Mouse (Mus musculus) midbrain, embryonic 13.5 days (tissue): ENCODE data around the gene Pdlim5. TPM values are rescaled to one million over a fixed set of nuclear protein-coding genes. Genes with fewer than 3 reads are reported as not detected.

ENCODE experiments used
- ATAC-seq: fragments of 200-750 bp; cut with Nextera tagmentation; 2 replicates; pipeline ENCODE4 v1.8.0; 2017; ENCODE audit warnings: mild to moderate bottlenecking, moderate TSS enrichment, moderate library complexity
- H3K27ac ChIP-seq: fragments of 300-500 bp; sonication (generic); 2 replicates; pipeline ENCODE4 v1.5.1; 2015; ENCODE audit warnings: inconsistent platforms, mild to moderate bottlenecking, moderate library complexity
- H3K27me3 ChIP-seq: fragments of 300-500 bp; sonication (generic); 2 replicates; pipeline ENCODE4 v1.6.1; 2015; ENCODE audit warnings: mild to moderate bottlenecking, inconsistent platforms
- H3K36me3 ChIP-seq: fragments of 300-500 bp; sonication (generic); 2 replicates; pipeline ENCODE4 v1.6.1; 2015; ENCODE audit warnings: mild to moderate bottlenecking, inconsistent platforms
- H3K4me1 ChIP-seq: fragments of 300-500 bp; sonication (generic); replicated peaks from 2 replicates; pipeline ENCODE4 v1.6.1; 2015; ENCODE audit warnings: inconsistent platforms
- H3K4me2 ChIP-seq: fragments of 300-500 bp; sonication (generic); replicated peaks from 2 replicates; pipeline ENCODE4 v1.6.1; 2015; ENCODE audit warnings: moderate library complexity, mild to moderate bottlenecking, inconsistent platforms
- H3K4me3 ChIP-seq: fragments of 300-500 bp; sonication (generic); replicated peaks from 2 replicates; pipeline ENCODE4 v1.5.1; 2015; ENCODE audit warnings: mild to moderate bottlenecking, inconsistent platforms
- H3K9ac ChIP-seq: fragments of 300-500 bp; sonication (generic); replicated peaks from 2 replicates; pipeline ENCODE4 v1.6.1; 2015; ENCODE audit warnings: mild to moderate bottlenecking, inconsistent platforms
- H3K9me3 ChIP-seq: fragments of 300-500 bp; sonication (generic); 2 replicates; pipeline ENCODE4 v1.6.1; 2016; ENCODE audit warnings: mild to moderate bottlenecking, inconsistent platforms
- WGBS: fragments of 180-500 bp; shearing (Covaris S2); methylation state at CpG from one replicate; pipeline ENCODE4 v1.1.7; 2015; 5-methylcytosine and 5-hydroxymethylcytosine counted together
- polyA plus RNA-seq: library from polyadenylated mRNA; unstranded; fragments of >200 nt; fragmentation: Nextera tagmentation; extraction: Ambion mirVana; gene quantifications from 2 replicates; pipeline ENCODE4 v1.2.1, GENCODE M21; 2015

Pdlim5 gene
- polyA plus RNA-seq, 1 experiment from 2014 or later: 11.6 TPM

DNA sequence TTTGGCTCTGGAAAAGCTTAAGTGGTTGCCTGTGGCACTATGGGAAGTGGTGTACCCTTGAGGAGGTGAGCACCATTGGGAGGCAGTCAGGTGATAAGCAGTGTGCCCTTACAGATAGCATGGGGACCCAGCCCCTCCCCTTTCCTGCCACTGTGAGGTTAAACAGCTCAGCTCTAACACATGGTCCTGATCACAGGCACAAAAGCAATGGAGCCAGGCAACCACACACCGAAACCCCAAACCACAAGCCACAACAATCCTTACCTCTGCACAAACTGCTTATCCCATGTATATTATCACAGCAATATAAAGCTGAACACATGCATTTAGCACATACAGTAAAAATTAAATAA is 114.4 kb downstream of the Pdlim5 start:
- 0 out of 2 replicates have a peak, but pooled peaks have one; percentile 53 for ATAC-seq
- no peaks in the 10 kb centered on the region for H3K9me3 ChIP-seq
- H3K27ac ChIP-seq: no peak overlapping the region
- H3K4me2 ChIP-seq: no peak overlapping the region
- H3K4me3 ChIP-seq: no peak overlapping the region
- H3K4me1 ChIP-seq: 0 out of 2 replicates have a peak, but pooled peaks cover 2% of the 10 kb centered on the region
- no peaks in the 10 kb centered on the region for H3K36me3 ChIP-seq
- WGBS: 100% methylated on average over 1 of the region's 1 CpGs
- H3K27me3 ChIP-seq: no peaks in the 10 kb centered on the region
- H3K9ac ChIP-seq: no peak overlapping the region

GRCm38 (mm10) chr3:142280366-142281092 is 115.0 kb downstream of the Pdlim5 start:
- Histone ChIP-seq H3K27me3 (no peaks in the 10 kb centered on the region), H3K4me1 (0 out of 2 replicates have a peak, but pooled peaks cover 2% of the 10 kb centered on the region), H3K27ac (no peak overlapping the region), H3K4me3 (no peak overlapping the region), H3K36me3 (no peaks in the 10 kb centered on the region), H3K9ac (no peak overlapping the region), H3K4me2 (no peak overlapping the region), H3K9me3 (no peaks in the 10 kb centered on the region)
- 83% methylated on average over 6 of the region's 6 CpGs for WGBS
- ATAC-seq: no peak

DNA sequence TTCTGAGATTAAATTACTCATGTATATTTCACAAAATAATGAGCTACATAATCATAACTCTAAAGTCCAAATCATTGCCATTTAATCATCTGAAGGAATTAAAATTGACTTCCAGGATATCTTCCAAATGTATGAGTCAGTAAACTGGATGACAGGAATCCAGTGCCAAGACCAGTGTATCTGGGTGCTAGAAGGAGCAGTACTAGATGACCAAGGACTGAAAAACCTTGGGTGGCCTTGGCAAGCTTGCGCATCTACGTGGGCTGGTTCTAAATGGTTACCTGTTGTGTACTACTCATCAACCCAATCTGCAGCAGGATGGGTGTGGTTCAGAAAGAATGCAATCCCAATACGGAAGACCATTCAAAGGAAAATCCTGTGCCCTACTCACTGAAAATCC is 116.5 kb downstream of the Pdlim5 start:
- Histone ChIP-seq H3K9me3 (no peaks in the 10 kb centered on the region), H3K4me1 (0 out of 2 replicates have a peak, but pooled peaks cover 2% of the 10 kb centered on the region), H3K9ac (no peak overlapping the region), H3K4me2 (no peak overlapping the region), H3K36me3 (no peaks in the 10 kb centered on the region), H3K27ac (no peak overlapping the region), H3K27me3 (no peaks in the 10 kb centered on the region), H3K4me3 (no peak overlapping the region)
- WGBS: 91% methylated on average over 3 of the region's 3 CpGs
- no peak for ATAC-seq

GRCm38 (mm10) chr3:142276506-142276905 is 119.0 kb downstream of the Pdlim5 start:
- H3K4me1 ChIP-seq: 0 out of 2 replicates have a peak, but pooled peaks cover 2% of the 10 kb centered on the region
- H3K9me3 ChIP-seq: no peaks in the 10 kb centered on the region
- no peaks in the 10 kb centered on the region for H3K27me3 ChIP-seq
- ATAC-seq: no peak
- WGBS: 86% methylated on average over 3 of the region's 3 CpGs
- H3K4me3 ChIP-seq: no peak overlapping the region
- no peak overlapping the region for H3K4me2 ChIP-seq
- H3K36me3 ChIP-seq: no peaks in the 10 kb centered on the region
- H3K27ac ChIP-seq: no peak overlapping the region
- no peak overlapping the region for H3K9ac ChIP-seq

- no peak overlapping the region for H3K4me3 ChIP-seq
- H3K27ac ChIP-seq: no peak overlapping the region
- 9% methylated on average over 1 of the region's 1 CpGs for WGBS
- H3K9ac ChIP-seq: no peak overlapping the region
- no peaks in the 10 kb centered on the region for H3K9me3 ChIP-seq
- ATAC-seq: peak; percentile 77
- H3K36me3 ChIP-seq: no peaks in the 10 kb centered on the region
- no peaks in the 10 kb centered on the region for H3K27me3 ChIP-seq
- H3K4me1 ChIP-seq: no peaks in the 10 kb centered on the region
- H3K4me2 ChIP-seq: no peak overlapping the region
Measured at GRCm38 (mm10) chr3:142274993-142275392, 120.5 kb downstream of the Pdlim5 start.

GRCm38 (mm10) chr3:142274451-142274850 is 121.0 kb downstream of the Pdlim5 start:
- no peaks in the 10 kb centered on the region for H3K27me3 ChIP-seq
- H3K4me1 ChIP-seq: no peaks in the 10 kb centered on the region
- H3K4me3 ChIP-seq: no peak overlapping the region
- no peaks in the 10 kb centered on the region for H3K36me3 ChIP-seq
- WGBS: 93% methylated on average over 3 of the region's 3 CpGs
- H3K4me2 ChIP-seq: no peak overlapping the region
- H3K27ac ChIP-seq: no peak overlapping the region
- no peaks in the 10 kb centered on the region for H3K9me3 ChIP-seq
- 0 out of 2 replicates have a peak, but pooled peaks have one; percentile 40 for ATAC-seq
- no peak overlapping the region for H3K9ac ChIP-seq

DNA sequence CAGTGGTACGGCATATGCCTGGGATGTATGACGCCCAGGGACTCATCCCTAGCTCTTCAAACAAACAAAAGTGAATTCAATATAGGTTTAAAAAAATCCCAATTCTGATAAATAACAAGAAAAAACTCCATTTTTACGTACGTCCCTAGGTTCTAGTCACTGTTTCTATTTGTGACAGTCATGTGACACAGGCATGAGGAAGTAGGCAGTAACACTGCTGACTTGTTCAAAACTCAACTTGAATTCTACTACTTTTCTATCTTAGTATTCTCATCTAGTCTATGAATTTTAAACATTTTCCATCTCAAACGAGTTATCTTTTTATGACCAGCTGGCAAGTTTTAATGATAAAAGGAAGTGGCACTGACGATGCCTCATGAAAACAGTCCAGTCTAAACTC is 122.2 kb downstream of the Pdlim5 start:
- Histone ChIP-seq H3K9me3 (no peaks in the 10 kb centered on the region), H3K4me2 (no peak overlapping the region), H3K27ac (no peak overlapping the region), H3K36me3 (no peaks in the 10 kb centered on the region), H3K4me1 (no peaks in the 10 kb centered on the region), H3K4me3 (no peak overlapping the region), H3K27me3 (no peaks in the 10 kb centered on the region), H3K9ac (no peak overlapping the region)
- WGBS: 90% methylated on average over 6 of the region's 6 CpGs
- ATAC-seq: no peak

- ATAC-seq: no peak
- no peaks in the 10 kb centered on the region for H3K9me3 ChIP-seq
- no peaks in the 10 kb centered on the region for H3K4me1 ChIP-seq
- H3K36me3 ChIP-seq: no peaks in the 10 kb centered on the region
- H3K27me3 ChIP-seq: no peaks in the 10 kb centered on the region
- H3K4me2 ChIP-seq: no peak overlapping the region
- H3K27ac ChIP-seq: no peak overlapping the region
- no peak overlapping the region for H3K9ac ChIP-seq
- WGBS: 49% methylated on average over 2 of the region's 2 CpGs
- no peak overlapping the region for H3K4me3 ChIP-seq
Measured at GRCm38 (mm10) chr3:142256371-142256770, 139.1 kb downstream of the Pdlim5 start.

DNA sequence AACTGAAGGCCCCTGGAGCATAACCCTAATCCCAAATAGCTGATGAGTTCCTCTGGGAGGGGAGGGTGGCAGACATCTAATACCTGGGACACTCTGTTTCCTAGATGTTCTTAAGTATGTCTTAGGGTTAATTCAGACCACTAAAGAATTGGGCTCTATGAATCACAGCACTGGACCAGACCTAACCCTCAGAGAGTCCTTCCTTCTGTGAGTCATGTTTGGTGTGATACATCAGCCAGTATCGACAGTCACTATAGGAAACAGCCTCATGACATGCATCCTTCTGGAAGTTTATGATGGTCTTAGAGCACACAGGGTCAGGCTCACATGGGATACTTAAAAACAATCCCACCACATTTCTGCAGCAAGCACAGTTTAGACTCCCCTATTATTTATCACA is 143.4 kb downstream of the Pdlim5 start:
- ATAC-seq: no peak
- H3K4me1 ChIP-seq: no peaks in the 10 kb centered on the region
- no peaks in the 10 kb centered on the region for H3K27me3 ChIP-seq
- H3K9ac ChIP-seq: no peak overlapping the region
- no peaks in the 10 kb centered on the region for H3K36me3 ChIP-seq
- no peak overlapping the region for H3K27ac ChIP-seq
- H3K4me2 ChIP-seq: no peak overlapping the region
- no peak overlapping the region for H3K4me3 ChIP-seq
- no peaks in the 10 kb centered on the region for H3K9me3 ChIP-seq
- whole genome bisulfite sequencing: 95% methylated on average over 1 of the region's 1 CpGs

- H3K4me1 ChIP-seq: no peaks in the 10 kb centered on the region
- H3K4me2 ChIP-seq: no peak overlapping the region
- H3K27me3 ChIP-seq: no peaks in the 10 kb centered on the region
- no peak overlapping the region for H3K4me3 ChIP-seq
- WGBS: 87% methylated on average over 2 of the region's 2 CpGs
- no peak overlapping the region for H3K27ac ChIP-seq
- no peaks in the 10 kb centered on the region for H3K9me3 ChIP-seq
- H3K36me3 ChIP-seq: no peaks in the 10 kb centered on the region
- no peak for ATAC-seq
- H3K9ac ChIP-seq: no peak overlapping the region
Measured at GRCm38 (mm10) chr3:142249458-142249857, 146.0 kb downstream of the Pdlim5 start.

DNA sequence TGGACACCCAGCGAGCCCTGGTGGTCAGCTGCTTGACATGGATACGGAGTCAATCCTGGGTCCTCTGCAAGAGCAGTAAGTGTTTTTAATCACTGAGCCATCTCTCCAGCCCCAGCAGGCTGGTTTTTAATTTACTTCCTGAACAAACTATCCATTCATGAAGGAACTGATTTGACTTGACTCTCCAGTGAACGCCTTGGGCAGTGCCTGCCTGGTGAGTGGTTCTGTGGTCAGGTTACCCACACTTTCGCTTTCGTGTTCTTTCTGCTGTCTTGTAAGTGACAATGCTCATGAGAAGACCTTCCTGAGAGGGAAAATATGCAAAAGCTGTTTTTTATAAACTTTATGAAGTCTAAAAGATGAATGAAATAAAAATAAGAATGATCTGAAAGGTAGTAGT is 152.2 kb downstream of the Pdlim5 start:
- Histone ChIP-seq H3K27ac (no peak overlapping the region), H3K4me1 (no peaks in the 10 kb centered on the region), H3K27me3 (no peaks in the 10 kb centered on the region), H3K36me3 (no peaks in the 10 kb centered on the region), H3K9me3 (no peaks in the 10 kb centered on the region), H3K9ac (no peak overlapping the region), H3K4me3 (no peak overlapping the region), H3K4me2 (no peak overlapping the region)
- no peak for ATAC-seq
- WGBS: 91% methylated on average over 5 of the region's 5 CpGs

GRCm38 (mm10) chr3:142239298-142239697 is 156.2 kb downstream of the Pdlim5 start:
- Histone ChIP-seq H3K4me1 (no peaks in the 10 kb centered on the region), H3K27me3 (no peaks in the 10 kb centered on the region), H3K4me2 (no peak overlapping the region), H3K9me3 (no peaks in the 10 kb centered on the region), H3K9ac (no peak overlapping the region), H3K36me3 (no peaks in the 10 kb centered on the region), H3K27ac (no peak overlapping the region), H3K4me3 (no peak overlapping the region)
- ATAC-seq: no peak
- WGBS: 99% methylated on average over 2 of the region's 2 CpGs
